Mouse (Mus musculus) large intestine, adult 2 months (tissue): ENCODE data around the gene Flt3. TPM values are rescaled to one million over a fixed set of nuclear protein-coding genes. Genes with fewer than 3 reads are reported as not detected.
A peak's percentile ranks its signal among the peaks of the same experiment; 100 is the strongest.

Source experiments
- DNase-seq: peaks from one replicate; pipeline ENCODE4 v3.0.0-alpha.2; 2012; ENCODE audit warnings: low read depth, low spot score
- WGBS: fragments of 180-500 bp; shearing (Covaris S2); methylation state at CpG from one replicate; pipeline ENCODE4 v1.1.7; 2018; 5-methylcytosine and 5-hydroxymethylcytosine counted together
- polyA plus RNA-seq: library from polyadenylated mRNA; depleted of rRNA; stranded (reverse); fragments of >200 nt; gene quantifications from 2 replicates; pipeline ENCODE4 v1.2.3, GENCODE M21; 2012

The Flt3 gene
- polyA plus RNA-seq, 1 experiment: 0.84 TPM

DNA sequence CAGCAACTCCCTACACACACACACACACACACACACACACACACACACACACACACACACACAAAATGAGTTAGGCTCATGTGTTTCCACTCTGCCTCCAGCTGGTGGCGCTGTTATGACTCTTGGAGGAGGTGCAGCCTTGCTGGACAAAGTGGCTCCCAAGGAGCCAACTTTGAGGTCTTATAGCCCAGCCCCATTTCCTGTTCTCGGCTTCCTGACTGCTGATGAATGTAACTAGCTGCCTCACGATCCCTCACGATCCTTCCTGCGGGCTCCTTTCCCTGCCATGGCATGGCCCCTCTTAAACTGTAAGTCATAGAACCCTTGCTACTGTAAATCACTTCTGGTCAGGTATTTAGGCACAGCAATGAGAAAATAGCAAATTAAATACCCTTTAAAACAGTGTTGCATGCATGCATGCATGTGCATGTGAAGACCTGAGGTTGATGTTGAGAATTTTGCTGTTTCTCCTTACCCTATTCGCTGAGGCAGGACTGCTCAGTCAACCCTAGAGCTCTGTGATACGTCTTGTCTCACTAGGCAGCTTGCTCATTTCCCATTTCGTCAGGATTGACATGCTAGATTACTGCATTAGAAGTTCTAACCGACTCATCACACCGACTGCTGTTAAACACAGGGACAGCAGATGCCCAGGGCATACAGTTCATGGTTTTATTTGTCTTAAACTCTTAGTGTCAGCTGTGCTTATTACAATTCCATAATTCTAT lies 18.3 kb upstream of the Flt3 start:
- DNase-seq: no peak
- WGBS: 47% methylated on average over 10 of the region's 10 CpGs

DNA sequence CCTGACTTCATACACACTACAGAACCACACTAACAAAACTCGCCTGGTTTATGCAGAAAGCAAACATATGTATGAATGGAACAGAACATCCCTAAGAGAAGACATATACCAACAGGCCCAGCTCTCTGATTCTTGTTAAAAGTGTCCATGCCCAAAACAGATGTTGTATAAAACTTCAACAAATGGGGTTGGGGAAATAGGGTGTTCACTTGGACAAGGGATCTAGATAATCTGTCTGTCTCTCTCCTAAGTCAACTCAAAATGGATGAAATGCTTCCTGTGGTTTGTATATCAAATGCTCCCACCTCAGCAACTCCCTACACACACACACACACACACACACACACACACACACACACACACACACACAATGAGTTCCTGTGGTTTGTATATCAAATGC lies 17.7 kb upstream of the Flt3 start:
- 90% methylated on average over 1 of the region's 1 CpGs for WGBS
- DNase-seq: no peak

DNA sequence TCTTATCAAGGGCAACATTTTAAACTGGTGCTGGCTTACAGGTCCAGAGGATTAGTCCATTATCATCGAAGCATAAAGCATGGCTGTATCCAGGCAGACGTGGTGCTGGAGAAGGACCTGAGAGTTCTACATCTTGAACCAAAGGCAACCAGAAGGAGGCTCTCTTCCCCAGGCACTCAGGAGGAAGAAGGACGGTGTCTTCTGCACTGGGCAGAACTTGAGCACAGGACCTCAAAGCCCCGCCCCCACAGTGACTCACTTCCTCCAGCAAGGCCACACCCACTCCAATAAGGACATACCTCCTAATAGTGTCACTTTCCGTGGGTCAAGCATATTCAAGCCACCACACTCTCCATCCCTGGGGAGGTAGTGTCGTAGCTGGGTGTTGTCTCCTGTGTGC lies 10.3 kb upstream of the Flt3 start:
- 84% methylated on average over 6 of the region's 6 CpGs for WGBS

DNA sequence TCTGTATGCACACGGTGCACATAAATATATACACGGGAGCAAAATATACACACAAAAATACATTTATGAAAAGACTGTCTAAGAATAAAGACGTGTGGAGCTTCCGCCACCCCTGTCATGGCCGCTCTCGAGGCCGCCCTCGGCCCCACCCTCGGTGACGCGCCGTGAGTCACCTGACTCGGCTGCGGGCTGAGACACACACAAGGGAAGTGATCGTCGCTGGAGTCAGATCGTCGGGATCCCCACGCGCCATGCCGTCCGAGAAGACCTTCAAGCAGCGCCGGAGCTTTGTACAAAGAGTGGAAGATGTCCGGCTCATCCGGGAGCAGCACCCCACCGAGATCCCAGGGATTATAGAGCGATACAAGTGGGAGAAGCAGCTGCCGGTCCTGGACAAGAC lies 8.4 kb upstream of the Flt3 start:
- no peak for DNase-seq
- 57% methylated on average over 29 of the region's 29 CpGs for WGBS

More for the DNA sequence above, 10.3 kb upstream of the Flt3 start:
- DNase-seq: no peak

DNA sequence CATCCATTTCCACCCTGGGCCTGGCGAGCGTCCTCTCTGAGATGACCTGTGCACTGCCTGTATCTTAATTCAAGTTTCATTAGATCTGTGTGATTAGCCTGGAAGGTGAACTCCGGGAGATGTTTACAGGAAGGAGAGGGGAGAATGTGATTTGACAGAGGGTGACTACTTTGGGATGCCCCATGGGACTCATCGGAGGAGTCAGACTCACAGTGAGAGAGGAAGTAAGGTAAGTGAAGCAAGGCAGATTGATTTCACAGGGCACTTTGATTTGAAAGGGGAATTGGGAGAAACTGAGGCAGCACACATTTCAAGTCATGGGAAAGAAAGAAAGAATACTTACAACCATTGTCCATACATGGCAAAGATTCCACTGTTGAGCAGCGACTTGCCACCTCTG lies 5.8 kb upstream of the Flt3 start:
- 72% methylated on average over 5 of the region's 5 CpGs for WGBS
- no peak for DNase-seq

DNA sequence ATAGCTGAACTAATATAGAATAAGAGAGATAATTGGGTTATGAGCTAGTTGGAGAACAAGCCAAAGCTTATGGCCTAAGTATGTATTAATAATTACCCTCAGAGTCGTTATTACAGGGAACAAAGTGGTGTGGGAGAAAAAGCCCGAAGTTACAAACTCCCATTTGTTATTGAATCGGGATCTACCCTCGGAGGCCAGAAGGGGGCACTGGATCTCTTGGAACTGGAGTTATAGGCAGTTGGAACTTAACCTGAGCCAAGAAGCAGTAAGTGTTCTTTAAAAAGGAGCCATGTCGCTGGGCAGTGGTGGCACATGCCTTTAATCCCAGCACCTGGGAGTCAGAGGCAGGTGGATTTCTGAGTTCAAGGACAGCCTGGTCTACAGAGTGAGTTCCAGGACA lies 2.2 kb upstream of the Flt3 start:
- WGBS: 14% methylated on average over 5 of the region's 5 CpGs
- peak; percentile 8 for DNase-seq

DNA sequence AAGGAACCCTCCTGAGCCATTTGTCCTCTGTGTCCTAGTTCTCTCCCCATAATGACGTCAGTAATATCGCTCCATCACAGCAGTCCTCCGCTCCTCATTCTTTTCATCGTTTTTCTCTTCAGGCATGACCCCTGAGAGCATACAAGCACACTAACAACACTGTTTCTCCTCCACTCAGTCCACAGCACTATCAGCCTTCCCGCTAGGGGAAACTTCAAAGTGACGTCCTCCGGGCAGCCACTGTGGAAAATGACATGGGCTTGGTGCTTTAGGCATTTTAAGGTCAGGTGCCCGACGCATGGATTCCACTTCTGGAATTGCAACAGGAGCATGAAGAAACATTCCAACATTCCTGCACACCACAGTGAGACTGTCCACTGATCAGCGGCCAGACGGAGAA lies 735 bp upstream of the Flt3 start:
- DNase-seq: no peak
- WGBS: 30% methylated on average over 11 of the region's 11 CpGs

DNA sequence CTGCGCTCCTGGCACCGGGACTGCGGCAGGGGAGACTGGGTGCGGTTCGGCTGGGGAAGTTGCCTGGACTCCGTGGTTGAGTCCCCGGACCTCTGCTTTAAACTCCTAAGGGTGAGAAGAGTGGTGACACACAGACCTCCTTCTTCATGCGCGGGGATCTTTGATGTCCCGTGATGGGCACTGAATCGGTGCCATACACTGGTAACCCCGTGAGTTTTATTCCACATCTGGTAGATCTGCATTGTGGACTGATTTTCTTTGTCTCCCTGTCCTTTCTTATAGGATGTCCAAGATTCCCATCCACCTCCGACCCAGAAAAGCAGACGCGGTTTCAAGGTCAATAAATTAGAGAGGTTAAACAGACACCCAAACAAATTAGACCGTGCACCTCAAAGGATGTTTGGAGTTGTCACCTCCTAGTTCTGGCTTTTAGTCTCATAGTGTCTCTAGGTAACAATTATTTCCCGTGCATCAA lies 253 bp upstream of the Flt3 start:
- no peak for DNase-seq
- 2% methylated on average over 17 of the region's 17 CpGs for WGBS

DNA sequence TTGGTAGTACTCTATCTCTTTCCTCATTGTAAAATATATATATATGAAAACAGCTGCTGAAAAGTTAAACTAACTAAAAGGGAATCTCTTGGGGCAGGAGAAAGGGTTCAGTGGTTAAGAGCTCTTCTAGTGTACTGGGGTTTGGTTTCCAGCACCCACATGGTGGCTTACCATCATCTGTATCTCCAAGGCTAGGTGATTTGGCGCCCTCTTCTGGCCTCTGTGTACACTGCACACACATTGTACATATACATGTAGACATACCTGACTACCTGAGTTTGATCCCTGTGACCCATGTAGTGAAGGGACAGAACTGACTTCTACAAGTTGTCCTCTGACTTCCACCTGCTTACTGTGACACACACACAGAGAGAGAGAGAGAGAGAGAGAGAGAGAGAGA lies 5.2 kb downstream of the Flt3 start:
- WGBS: 29% methylated on average over 1 of the region's 1 CpGs
- no peak for DNase-seq

DNA sequence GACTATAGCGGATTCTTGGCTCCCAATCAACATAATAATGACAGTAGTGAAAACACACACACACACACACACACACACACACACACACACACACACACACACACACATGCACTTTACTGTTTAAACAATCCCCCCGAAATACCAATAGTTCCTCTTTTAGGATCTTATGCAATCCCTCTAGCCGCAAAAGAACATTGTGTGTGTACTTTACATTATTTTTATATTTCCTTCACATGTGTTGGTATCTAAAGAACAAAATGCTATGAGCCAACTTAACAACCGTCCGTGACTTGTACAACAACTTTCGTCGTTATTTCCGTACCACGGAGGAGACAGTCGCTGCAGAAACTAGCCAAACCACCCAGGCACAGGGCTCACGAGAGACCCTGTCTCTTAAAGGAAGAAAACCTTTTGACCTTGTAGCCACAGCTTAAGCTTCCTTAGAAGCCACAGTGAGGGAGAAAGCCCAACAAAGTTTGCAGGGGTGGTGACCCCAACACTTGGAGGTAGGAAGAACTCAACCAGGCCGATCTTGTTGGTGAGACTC lies 7.5 kb downstream of the Flt3 start:
- WGBS: 48% methylated on average over 12 of the region's 12 CpGs
- no peak for DNase-seq

DNA sequence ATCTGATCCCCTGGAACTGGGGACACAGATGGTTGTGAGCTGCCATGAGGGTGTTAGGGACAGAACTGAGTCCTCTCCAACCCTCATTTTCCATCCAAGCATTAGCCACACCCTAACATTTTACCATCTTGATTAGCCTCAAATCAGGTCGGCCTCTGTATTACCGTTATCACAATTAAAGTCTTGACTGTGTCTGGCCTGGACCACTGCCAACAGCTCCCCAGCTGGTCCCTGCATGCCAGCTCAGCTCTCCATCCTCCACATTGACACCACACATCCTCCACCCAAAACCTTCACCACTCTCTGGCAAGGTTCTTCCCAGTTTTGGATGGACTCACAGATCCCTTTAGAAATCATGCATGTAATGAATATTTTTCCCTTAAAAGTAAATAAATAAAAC lies 9.5 kb downstream of the Flt3 start:
- WGBS: 25% methylated on average over 2 of the region's 2 CpGs

DNA sequence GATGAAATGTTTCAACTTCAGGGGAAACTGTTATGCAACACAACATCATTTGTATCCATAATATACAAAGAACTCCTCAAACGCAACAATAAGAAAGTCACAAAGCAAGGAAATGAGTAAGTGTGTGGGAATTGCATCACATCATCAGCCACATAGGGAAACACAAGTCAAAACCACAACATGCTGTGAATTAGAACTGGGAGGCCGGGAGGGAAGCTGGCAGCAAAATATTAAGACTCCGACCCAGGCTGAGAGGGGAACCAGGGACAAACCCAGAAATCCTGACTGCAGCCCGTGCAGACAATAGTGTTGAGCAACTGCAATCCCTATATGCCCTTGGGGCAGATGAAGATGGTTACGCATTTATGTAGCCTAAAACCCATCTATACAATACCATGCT lies 11.2 kb downstream of the Flt3 start:
- no peak for DNase-seq
- 77% methylated on average over 5 of the region's 5 CpGs for WGBS

More for the DNA sequence above, 9.5 kb downstream of the Flt3 start:
- no peak for DNase-seq

DNA sequence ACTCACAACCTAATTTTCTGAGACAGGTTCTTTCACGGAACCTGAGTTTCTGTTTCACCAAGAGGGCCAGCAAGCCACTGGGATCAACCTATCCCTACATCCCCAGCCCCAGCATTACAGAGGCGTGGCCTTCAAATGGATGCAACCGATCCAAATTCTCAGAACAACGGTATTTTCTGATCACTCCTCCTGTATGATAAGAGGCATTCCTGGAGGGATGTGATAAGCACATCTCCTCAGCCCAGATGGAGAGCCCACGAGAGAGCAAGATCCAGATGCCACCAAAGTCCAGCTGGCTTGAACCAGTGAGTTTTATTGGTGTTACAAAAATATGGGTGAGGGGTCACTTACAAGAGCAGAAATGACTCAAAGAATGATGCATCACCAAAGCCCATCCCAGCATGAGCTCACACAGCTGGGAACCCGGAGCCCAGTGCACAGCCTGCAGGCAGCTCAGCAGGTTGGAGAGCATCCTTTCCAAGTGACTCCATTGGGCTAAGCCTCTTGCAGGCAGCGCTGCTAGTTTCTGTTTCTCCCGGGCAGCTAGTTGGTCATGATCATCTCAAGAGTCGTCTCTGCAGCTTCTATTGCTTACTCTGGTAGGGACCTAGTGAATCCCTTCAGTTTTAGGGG lies 11.8 kb downstream of the Flt3 start:
- DNase-seq: no peak
- 64% methylated on average over 9 of the region's 9 CpGs for WGBS

DNA sequence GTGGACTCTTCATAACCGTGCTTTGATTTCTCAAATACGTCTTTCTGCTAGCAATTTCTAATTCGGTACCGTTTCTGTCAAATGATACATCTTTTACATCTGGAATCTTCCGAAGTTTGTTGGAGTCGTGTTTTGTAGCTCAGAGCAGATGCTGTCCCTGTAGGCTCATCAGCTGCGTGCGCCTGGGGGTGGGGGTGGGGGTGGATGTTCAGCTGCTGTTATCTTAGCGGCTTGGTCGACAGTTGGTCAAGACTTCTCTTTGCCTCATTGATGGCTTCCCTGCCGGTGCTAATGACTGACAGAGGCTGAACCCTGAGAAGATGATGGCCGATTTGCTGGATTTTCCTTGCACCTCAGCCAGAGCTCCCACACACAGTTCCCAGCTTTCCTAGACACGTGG lies 13.4 kb downstream of the Flt3 start:
- WGBS: 80% methylated on average over 13 of the region's 13 CpGs
- no peak for DNase-seq

DNA sequence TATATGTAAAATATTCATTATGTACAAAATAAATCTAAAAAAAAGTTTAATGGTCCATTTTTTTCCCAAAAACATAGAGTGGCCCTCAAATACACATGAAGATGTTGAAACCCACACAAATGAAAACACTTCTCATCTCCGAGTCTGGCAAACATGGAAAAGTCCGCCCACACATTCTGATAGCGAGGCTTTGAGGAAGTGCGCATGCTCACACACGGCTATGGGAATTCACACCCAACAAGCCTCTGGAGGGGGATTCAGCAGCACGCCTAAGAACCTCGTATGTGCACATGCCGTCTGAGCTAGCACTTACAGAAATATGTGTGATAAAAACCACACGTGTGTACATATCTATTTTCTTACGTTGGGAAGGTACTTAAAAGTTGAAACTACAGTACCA lies 18.9 kb downstream of the Flt3 start:
- no peak for DNase-seq
- 80% methylated on average over 10 of the region's 10 CpGs for WGBS

DNA sequence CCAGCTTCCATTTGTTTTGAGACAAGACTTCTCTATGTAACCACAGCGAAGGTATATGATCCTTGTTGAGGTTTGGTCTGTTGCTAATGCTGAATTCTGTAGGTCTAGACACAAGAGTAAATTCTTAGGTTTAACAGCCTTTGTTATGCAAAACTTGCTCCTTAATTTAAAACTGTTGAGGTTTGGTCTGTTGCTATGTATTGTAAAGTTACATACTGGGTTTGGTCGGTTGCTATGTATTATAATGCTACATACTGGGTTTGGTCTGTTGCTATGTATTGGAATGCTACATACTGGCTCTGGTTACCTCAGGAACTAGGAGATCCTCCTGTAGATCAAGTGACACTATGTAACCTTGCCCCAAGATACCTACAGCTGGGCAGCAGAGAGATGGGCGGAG lies 20.8 kb downstream of the Flt3 start:
- WGBS: 83% methylated on average over 3 of the region's 3 CpGs
- no peak for DNase-seq

DNA sequence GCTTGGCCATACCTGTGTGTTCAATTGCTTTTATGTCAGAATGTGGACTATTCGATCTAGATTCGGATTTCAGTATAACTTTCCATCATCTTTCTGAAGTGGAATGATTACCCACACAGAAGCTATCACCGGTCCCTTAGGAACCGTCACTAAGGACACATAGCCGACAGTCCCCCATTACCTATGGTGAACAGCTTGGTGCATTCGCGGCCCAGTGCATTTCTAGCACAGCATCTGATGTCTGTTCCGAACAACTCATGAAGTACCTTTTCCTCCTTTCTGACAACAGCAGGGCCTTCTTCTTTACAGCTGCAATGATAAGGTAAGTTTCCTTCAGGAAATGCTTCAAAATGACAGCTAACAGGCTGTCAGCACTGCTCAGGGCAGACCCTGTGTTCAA lies 30.0 kb downstream of the Flt3 start:
- 86% methylated on average over 8 of the region's 8 CpGs for WGBS
- DNase-seq: no peak

DNA sequence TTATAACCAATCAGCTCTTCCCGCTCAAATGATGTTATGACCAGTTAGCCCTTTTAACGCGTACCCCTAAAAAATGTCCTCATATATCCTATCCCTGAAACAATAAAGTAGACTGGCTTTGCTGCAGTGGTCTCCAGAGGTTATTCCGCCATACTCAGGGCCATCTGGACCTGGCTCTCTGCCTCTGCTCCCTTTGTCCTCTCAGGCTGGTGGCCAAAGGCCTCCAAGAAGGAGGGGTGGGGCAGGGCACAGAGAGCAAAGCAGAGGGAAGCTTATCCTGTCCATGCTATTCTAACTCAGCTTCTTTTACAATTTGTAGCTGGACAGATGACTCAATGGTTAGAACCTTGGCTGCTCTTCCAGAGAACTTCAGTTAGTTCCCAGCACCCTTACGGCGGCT lies 32.1 kb downstream of the Flt3 start:
- 88% methylated on average over 6 of the region's 6 CpGs for WGBS
- no peak for DNase-seq

DNA sequence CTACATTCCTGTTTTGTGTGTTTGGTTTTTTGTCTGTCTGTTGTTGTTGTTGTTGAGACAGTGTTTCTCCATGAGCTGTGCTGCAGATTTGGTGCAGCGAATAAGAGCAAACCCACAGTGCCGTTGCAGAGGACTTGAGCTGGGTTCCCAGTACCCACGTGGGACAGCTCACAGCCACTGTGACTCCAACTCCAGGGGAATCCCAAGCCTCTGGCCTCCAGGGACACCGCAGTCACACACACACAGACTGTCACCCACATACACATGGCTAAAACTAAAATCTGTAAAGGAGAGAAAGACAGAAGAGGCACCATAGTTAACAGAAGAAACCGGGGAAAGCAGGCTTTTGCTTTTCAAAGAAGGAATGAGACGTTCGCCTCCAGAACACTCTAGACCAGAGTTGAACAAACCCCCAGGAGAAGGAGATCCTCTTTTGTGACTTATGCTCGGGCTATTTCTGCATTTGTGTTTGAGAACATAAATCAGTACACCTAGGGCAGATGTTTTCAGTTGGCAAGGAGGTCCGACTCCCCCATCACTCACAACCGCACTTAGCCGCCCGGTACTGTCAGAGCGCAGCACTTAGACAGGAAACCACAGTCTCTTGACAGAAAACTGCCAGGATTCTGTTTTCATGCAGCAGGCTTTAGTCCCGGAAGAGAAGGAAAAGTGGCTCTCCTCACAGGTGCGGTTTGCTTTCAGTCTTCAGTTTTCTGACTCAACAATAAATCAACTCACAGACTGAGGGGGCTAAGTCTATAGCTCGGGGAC lies 34.1 kb downstream of the Flt3 start:
- WGBS: 51% methylated on average over 16 of the region's 16 CpGs
- no peak for DNase-seq

DNA sequence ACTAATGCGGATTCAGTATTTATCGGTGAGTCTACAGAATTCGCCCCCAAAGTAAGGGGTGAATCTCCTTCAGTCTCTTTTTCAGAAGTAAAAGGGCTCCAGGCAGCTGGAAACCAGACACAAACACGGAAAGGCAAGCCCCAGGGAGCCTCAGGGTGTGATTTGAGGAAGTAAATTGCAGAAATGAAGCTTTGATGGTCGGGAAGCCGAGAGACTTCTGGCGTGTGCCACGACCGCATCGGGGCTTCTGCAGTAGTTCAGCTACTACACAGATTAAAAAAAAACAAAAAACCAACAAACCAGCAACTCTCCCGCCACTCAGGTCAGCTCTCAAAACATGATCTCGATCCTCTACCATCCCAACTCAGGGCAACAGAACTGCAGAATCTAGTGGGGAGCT lies 37.2 kb downstream of the Flt3 start:
- 60% methylated on average over 12 of the region's 12 CpGs for WGBS
- no peak for DNase-seq

DNA sequence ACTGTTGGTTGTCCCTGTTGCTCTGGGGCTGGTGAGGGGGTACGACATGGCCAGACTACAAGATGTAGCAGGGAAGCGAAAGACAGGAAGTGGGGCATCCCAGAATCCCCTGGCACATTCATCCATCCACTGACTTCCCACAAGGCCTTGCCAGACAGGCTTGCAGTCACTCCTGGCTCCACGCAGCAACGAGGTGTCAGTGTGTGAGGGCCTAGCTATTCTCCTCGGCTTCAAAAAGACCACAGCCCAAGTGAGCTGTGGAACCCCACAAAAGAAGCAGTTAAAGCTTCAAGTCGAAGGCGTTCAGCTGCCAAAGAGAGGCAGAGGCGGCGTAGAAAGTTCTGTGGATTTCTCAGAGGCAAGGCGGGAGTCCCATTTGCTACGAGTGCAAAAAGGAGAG lies 41.8 kb downstream of the Flt3 start:
- WGBS: 86% methylated on average over 11 of the region's 11 CpGs
- DNase-seq: no peak
